Mouse (Mus musculus) hindbrain, embryonic 16.5 days (tissue): ENCODE data around the gene Tmem131l. TPM values are rescaled to one million over a fixed set of nuclear protein-coding genes. Genes with fewer than 3 reads are reported as not detected.

Experiments used
- ATAC-seq: fragments of 200-750 bp; cut with Nextera tagmentation; 2 replicates; pipeline ENCODE4 v1.8.0; 2017; ENCODE audit warnings: moderate TSS enrichment, moderate library complexity
- H3K27ac ChIP-seq: fragments of 300-500 bp; sonication (generic); 2 replicates; pipeline ENCODE4 v1.5.1; 2014; ENCODE audit warnings: low read depth, mild to moderate bottlenecking, control low read depth, low read length, moderate library complexity
- H3K27me3 ChIP-seq: fragments of 300-500 bp; sonication (generic); replicated peaks from 2 replicates; pipeline ENCODE4 v1.6.1; 2014; ENCODE audit warnings: low read length; ENCODE audit not compliant: control insufficient read depth, insufficient read depth
- H3K36me3 ChIP-seq: fragments of 300-500 bp; sonication (generic); 2 replicates; pipeline ENCODE4 v1.6.1; 2014; ENCODE audit warnings: mild to moderate bottlenecking, low read length, moderate library complexity, mixed read lengths; ENCODE audit not compliant: control insufficient read depth, insufficient read depth
- H3K4me1 ChIP-seq: fragments of 300-500 bp; sonication (generic); 2 replicates; pipeline ENCODE4 v1.6.1; 2014; ENCODE audit warnings: low read depth, low read length; ENCODE audit not compliant: control insufficient read depth, insufficient read depth
- H3K4me2 ChIP-seq: fragments of 300-500 bp; sonication (generic); 2 replicates; pipeline ENCODE4 v1.6.1; 2014; ENCODE audit warnings: mild to moderate bottlenecking, low read length, control low read depth, moderate library complexity
- H3K4me3 ChIP-seq: fragments of 300-500 bp; sonication (generic); 2 replicates; pipeline ENCODE4 v1.5.1; 2014; ENCODE audit warnings: mild to moderate bottlenecking, low read length, control low read depth, moderate library complexity
- H3K9ac ChIP-seq: fragments of 300-500 bp; sonication (generic); 2 replicates; pipeline ENCODE4 v1.6.1; 2014; ENCODE audit warnings: low read depth, mild to moderate bottlenecking, control low read depth, low read length, moderate library complexity
- H3K9me3 ChIP-seq: fragments of 300-500 bp; sonication (generic); 2 replicates; pipeline ENCODE4 v1.6.1; 2014; ENCODE audit warnings: mild to moderate bottlenecking, low read length, moderate library complexity; ENCODE audit not compliant: control insufficient read depth
- WGBS: fragments of 180-500 bp; shearing (Covaris S2); extraction: QIAGEN DNeasy Blood & Tissue Kit; methylation state at CpG from one replicate; pipeline ENCODE4 v1.1.7; 2014; 5-methylcytosine and 5-hydroxymethylcytosine counted together
- polyA plus RNA-seq: library from polyadenylated mRNA; unstranded; fragments of >200 nt; fragmentation: Nextera tagmentation; extraction: Ambion mirVana; gene quantifications from 2 replicates; pipeline ENCODE4 v1.2.1, GENCODE M21; 2015

The Tmem131l gene
- 34.6 and 45.2 TPM in 2 replicates for polyA plus RNA-seq

DNA sequence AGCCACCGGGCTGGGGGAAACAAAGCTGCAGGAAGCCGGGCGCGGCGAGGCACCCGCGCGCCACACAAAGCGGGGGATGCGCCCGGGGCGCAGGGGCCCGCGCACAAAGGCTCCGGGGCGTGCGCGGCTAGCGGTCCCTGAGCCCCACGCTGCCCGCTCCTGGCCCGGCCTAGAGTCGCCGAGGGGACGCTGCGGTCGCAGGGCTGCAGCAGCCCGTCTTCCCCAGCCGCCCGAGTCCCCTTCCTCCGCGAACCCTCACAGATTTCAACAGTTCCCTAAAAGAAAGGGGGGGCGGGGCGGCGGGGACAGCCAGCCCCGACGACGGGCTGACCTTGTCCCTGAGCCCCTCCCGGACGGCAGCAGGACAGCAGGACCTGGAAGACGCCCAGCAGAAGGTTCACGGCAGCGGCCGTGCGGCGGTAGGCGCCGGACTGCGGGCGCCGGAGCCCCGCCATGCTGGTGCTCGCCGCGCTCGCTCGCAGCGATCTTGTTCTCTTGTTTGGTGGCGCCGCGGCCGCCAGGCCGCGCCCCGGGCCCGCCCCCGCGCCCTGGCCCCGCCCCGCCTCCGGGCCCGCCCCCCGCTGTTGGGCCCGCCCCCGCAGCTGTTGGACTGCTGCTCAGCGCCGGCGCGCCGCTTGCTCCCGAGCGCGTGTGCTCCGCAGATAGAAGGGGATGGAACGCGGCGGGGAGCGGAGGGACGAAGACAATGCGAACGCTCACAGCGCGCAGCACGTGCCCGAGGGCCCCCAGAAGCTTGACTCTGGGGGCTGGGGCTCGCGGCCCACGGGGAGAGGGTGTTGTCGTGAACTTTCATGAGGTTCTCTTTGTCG, at the start of gene Tmem131l:
Tmem131l (minus strand) TSS at position 530 of the 830 bp plus-strand sequence.
- WGBS = under 1% methylated on average over 90 of the region's 100 CpGs
- Histone ChIP-seq H3K4me3 (peak within 1 kb of the TSS; percentile 93), H3K9ac (peak within 1 kb of the TSS; percentile 98), H3K9me3 (no peaks in the 10 kb centered on the region), H3K4me1 (peaks cover 15% of the 10 kb centered on the region), H3K36me3 (no peaks in the 10 kb centered on the region), H3K27ac (peak within 1 kb of the TSS; percentile 96), H3K4me2 (peak within 1 kb of the TSS; percentile 97), H3K27me3 (no peaks in the 10 kb centered on the region)
- peak; percentile 94 for ATAC-seq

DNA sequence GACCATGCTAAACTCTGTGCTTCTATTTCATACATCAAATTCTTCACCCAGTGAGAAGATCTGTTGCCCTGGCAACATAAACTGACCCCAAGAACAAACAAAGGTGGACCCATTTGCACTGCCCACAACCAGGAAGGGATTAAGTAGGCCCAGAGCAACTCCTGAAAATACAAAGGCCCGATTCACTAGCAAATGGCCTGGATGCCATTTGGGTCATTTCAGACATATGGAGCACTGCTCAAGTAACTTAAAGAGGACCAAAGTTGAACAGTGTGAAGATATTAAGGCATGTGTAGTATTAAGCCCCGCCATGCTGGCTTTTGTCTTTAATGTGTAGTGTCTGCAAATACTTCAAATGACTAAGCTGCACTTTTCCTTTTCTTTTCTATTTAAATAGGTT, 46.9 kb upstream of the Tmem131l start:
- WGBS = 73% methylated on average over 2 of the region's 2 CpGs
- Histone ChIP-seq H3K27ac (no peak overlapping the region), H3K4me1 (no peaks in the 10 kb centered on the region), H3K36me3 (no peaks in the 10 kb centered on the region), H3K27me3 (no peaks in the 10 kb centered on the region), H3K4me2 (no peak overlapping the region), H3K9ac (no peak overlapping the region), H3K9me3 (no peaks in the 10 kb centered on the region), H3K4me3 (no peak overlapping the region)
- ATAC-seq = no peak

DNA sequence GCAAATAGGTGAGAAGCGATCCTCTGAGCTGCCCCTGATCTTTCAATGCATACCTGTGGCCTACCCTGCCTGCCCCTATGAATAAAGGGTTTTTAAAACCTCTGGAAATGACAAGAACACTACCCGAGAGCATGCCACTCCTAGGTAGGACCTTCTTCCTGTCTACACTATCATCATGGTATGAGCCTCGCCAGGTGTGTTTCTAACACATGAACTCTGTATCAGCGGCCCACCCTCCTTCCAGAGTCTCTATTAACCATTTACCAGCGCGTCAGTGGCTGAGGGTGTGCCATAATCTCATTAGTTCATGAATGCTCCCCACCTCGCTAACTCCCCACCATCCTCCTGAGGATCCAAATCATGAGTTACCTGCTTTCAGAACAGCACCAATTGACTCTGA, 46.4 kb upstream of the Tmem131l start:
- H3K36me3 ChIP-seq = no peaks in the 10 kb centered on the region
- no peaks in the 10 kb centered on the region for H3K4me1 ChIP-seq
- no peak for ATAC-seq
- no peak overlapping the region for H3K9ac ChIP-seq
- H3K9me3 ChIP-seq = no peaks in the 10 kb centered on the region
- 88% methylated on average over 7 of the region's 7 CpGs for WGBS
- no peak overlapping the region for H3K4me2 ChIP-seq
- no peaks in the 10 kb centered on the region for H3K27me3 ChIP-seq
- H3K4me3 ChIP-seq = no peak overlapping the region
- H3K27ac ChIP-seq = no peak overlapping the region

DNA sequence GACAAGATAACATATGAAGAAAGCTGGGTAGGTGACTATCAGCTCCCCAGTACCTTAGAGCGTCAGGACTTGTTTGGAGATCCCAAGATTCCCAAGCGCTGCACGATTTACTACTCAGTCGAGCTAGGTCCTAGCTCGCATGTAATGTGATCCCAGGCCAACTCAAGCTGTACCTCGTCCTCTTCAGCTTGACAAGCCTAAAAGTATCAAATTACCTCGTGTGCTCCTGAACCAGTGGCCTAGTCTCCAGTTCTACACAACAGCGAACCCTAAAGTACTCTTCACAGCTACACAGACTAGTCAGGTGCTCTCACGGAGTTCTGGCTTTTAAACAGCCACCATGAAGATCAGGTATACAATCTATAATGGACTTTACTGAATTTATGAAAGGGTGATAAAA, 45.5 kb upstream of the Tmem131l start:
- no peaks in the 10 kb centered on the region for H3K27me3 ChIP-seq
- H3K9me3 ChIP-seq = no peaks in the 10 kb centered on the region
- no peaks in the 10 kb centered on the region for H3K36me3 ChIP-seq
- no peak for ATAC-seq
- no peaks in the 10 kb centered on the region for H3K4me1 ChIP-seq
- H3K4me2 ChIP-seq = no peak overlapping the region
- 59% methylated on average over 9 of the region's 9 CpGs for WGBS
- no peak overlapping the region for H3K27ac ChIP-seq
- H3K9ac ChIP-seq = no peak overlapping the region
- no peak overlapping the region for H3K4me3 ChIP-seq

DNA sequence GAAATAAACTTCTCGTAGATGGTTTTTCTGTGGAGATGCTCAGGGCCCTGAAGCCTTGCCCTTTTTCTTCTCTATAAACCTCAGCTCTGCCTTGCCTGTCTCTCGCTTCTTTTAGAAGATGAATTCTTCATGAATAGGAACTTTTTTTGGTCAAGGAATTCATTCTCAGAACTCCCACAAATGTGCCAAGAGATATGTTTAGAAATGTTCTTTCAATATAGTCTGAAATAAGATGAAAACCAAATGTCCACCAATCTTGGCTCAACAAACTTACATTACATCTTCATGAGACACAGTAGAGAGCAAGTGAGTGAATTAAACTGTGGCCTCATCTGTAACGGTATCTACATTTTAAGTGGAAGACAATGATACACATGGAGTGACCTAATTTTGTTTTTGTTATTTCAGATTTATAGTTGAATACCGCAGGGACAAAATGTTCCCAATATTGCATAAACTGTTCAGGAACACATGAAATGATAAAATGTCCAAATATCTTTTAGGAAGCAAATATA, 41.3 kb upstream of the Tmem131l start:
- WGBS = 89% methylated on average over 4 of the region's 4 CpGs
- no peak overlapping the region for H3K4me2 ChIP-seq
- no peaks in the 10 kb centered on the region for H3K27me3 ChIP-seq
- no peaks in the 10 kb centered on the region; the same call in 1 of the 2 replicates for H3K9me3 ChIP-seq
- no peaks in the 10 kb centered on the region for H3K4me1 ChIP-seq
- H3K4me3 ChIP-seq = no peak overlapping the region
- H3K9ac ChIP-seq = no peak overlapping the region
- H3K36me3 ChIP-seq = no peaks in the 10 kb centered on the region
- ATAC-seq = no peak
- no peak overlapping the region for H3K27ac ChIP-seq

DNA sequence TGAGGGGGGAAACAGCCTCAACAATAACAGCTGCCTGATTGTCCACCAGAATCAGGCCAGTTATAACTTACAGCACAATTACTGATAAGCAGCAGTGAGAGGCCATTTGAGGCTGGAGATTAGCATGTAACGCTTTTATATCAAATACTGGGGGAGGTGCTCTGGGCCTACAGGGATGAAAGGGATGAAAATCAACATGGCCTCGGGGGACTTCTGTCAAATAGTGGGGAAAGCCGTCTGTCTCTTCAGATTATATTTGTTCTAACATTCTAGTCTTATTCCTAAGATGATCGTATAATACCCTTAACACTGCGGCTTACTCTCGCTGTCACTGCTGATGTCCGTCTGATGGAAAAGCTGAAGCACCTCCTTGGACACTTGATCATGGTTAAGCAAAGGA, 40.1 kb upstream of the Tmem131l start:
- Histone ChIP-seq H3K27me3 (no peaks in the 10 kb centered on the region), H3K4me3 (no peak overlapping the region), H3K4me1 (no peaks in the 10 kb centered on the region), H3K9me3 (no peaks in the 10 kb centered on the region; the same call in 1 of the 2 replicates), H3K36me3 (no peaks in the 10 kb centered on the region), H3K27ac (no peak overlapping the region), H3K4me2 (no peak overlapping the region), H3K9ac (no peak overlapping the region)
- ATAC-seq = no peak
- WGBS = 77% methylated on average over 7 of the region's 7 CpGs

DNA sequence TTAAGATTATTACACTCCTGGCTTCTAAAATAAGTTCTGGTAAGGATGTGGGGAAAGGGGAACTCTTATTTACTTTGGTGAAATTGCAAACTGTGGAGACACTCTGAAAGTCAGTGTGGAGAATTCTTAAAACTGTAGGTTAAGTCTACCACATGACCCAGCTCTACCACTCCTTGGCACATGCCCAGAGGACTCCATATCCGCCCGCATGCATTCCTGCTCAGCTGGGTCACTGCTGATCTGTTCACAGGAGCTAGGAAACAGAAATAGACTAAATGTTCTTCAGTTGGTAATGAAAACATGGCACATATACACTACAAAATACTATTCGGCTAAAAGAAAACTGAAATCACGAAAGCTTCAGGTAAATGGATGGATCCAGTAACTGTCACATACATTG, 37.5 kb upstream of the Tmem131l start:
- Histone ChIP-seq H3K27me3 (no peaks in the 10 kb centered on the region), H3K4me1 (no peaks in the 10 kb centered on the region), H3K9ac (no peak overlapping the region), H3K36me3 (no peaks in the 10 kb centered on the region), H3K4me3 (no peak overlapping the region), H3K27ac (no peak overlapping the region), H3K4me2 (no peak overlapping the region), H3K9me3 (no peaks in the 10 kb centered on the region; the same call in 1 of the 2 replicates)
- 84% methylated on average over 4 of the region's 4 CpGs for WGBS
- ATAC-seq = no peak

DNA sequence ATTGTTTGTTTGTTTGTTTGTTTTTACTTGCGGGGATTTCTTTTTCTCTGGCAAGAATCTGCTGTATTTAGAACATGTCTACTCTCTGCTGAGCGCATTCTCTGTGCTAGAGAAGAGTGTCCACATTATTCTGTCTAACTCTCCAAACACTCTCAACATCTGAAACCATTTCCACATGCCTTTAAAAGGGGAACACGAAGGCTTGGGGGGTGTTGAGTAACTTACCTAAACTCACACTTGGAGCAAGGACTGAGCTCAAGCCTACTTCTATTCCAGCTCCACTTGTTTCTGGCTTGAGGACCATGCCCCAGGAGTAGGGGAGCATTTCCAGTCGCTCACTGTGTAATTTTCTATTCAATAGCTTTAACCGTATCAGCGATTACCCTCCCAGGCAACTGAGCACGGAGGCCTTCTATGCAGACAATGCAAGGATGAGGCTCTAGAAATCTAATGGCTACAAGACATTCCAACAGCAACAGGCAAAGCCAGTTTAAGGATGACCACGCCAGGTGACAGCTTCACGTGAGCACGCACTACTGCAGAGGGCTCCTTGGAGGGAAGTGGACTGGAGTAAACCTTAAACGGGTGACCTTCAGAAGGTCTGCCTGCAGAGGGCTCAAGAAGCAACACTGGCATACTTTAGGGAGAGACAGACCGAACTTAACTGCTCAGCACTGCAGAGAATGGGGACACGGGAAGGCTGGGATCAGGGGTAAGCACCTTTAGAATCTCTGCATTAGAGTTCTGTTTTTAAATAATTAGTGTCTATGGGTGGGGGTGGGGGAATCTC, 36.8 kb upstream of the Tmem131l start:
- WGBS = 67% methylated on average over 13 of the region's 13 CpGs
- Histone ChIP-seq H3K9ac (no peak overlapping the region), H3K27me3 (no peaks in the 10 kb centered on the region), H3K4me2 (no peak overlapping the region), H3K9me3 (no peaks in the 10 kb centered on the region; the same call in 1 of the 2 replicates), H3K36me3 (no peaks in the 10 kb centered on the region), H3K4me1 (no peaks in the 10 kb centered on the region), H3K27ac (no peak overlapping the region), H3K4me3 (no peak overlapping the region)
- ATAC-seq = no peak

DNA sequence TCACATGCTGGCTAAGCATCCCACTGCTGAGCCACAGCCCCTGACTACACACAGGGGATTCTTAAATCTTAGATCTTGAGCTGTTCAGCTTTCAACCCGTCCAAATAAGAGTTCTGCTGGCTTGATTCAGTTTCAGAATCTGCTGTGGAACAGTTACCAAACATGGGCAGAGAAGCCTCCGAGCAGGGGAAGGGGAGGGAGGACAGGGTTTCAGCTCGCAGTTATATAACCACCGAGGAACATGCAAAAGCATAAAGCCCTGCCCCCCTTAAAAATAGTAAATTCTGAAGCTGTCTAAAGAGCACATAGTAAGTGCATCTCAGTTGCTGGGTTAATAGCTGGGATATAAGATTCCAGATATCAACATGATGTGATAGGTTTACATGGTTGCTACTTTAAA, 35.5 kb upstream of the Tmem131l start:
- Histone ChIP-seq H3K9me3 (no peaks in the 10 kb centered on the region; the same call in 1 of the 2 replicates), H3K27ac (no peak overlapping the region), H3K36me3 (no peaks in the 10 kb centered on the region), H3K9ac (no peak overlapping the region), H3K4me1 (no peaks in the 10 kb centered on the region), H3K27me3 (no peaks in the 10 kb centered on the region), H3K4me3 (no peak overlapping the region), H3K4me2 (no peak overlapping the region)
- WGBS = 80% methylated on average over 4 of the region's 4 CpGs
- ATAC-seq = no peak
